ENCODE assay signal across 14 mouse cellular contexts in genomic region chr11:64278259-64279003, GRCm38 (mm10).
DNase-seq lines count a peak whose midpoint lies in the region; ATAC-seq lines count a peak whose summit lies in the region.
"Had no signal": no experiment of that assay in that cellular context is flagged by ENCODE, and none has a peak within 500 bp of the region (broad histone marks: within the 10 kb centered on the region; RNA-seq: fewer than 3 reads in every experiment).

No protein-coding gene starts in this region.

- no peaks in the 10 kb centered on the region for H3K36me3 ChIP-seq in forebrain, embryonic 11.5 days (ENCODE audit: control insufficient read depth, insufficient read depth, low read length)
- no peaks in the 10 kb centered on the region for H3K36me3 ChIP-seq in forebrain, embryonic 10.5 days (replicated peaks)
- no peaks in the 10 kb centered on the region for H3K36me3 ChIP-seq in neural tube, embryonic 11.5 days (ENCODE audit: control insufficient read depth, insufficient read depth, low read length)
- no peaks in the 10 kb centered on the region for H3K36me3 ChIP-seq in hindbrain, embryonic 15.5 days
- H3K36me3 ChIP-seq: embryonic facial prominence, embryonic 13.5 days; G1E had no signal

- H3K4me1 ChIP-seq in forebrain, embryonic 11.5 days (replicated peaks; ENCODE audit: control insufficient read depth, insufficient read depth, low read length), result 0 out of 2 replicates have a peak, but pooled peaks cover 2% of the 10 kb centered on the region
- peaks cover 8% of the 10 kb centered on the region for H3K4me1 ChIP-seq in forebrain, embryonic 10.5 days
- 0 out of 2 replicates have a peak, but pooled peaks cover 3% of the 10 kb centered on the region for H3K4me1 ChIP-seq in neural tube, embryonic 11.5 days (ENCODE audit: control insufficient read depth, insufficient read depth, low read length)
- H3K4me1 ChIP-seq in hindbrain, embryonic 15.5 days (replicated peaks), result peaks cover 10% of the 10 kb centered on the region; the same call in 1 of the 2 replicates

- no peaks in the 10 kb centered on the region for H3K9me3 ChIP-seq in forebrain, embryonic 11.5 days (ENCODE audit: control insufficient read depth, low read length)
- H3K9me3 ChIP-seq in forebrain, embryonic 10.5 days, result no peaks in the 10 kb centered on the region
- H3K9me3 ChIP-seq in neural tube, embryonic 11.5 days (ENCODE audit: control insufficient read depth, low read length), result no peaks in the 10 kb centered on the region
- no peaks in the 10 kb centered on the region for H3K9me3 ChIP-seq in hindbrain, embryonic 15.5 days
- H3K9me3 ChIP-seq: embryonic facial prominence, embryonic 13.5 days; G1E had no signal

- H3K4me2 ChIP-seq in forebrain, embryonic 11.5 days (ENCODE audit: low read depth, low read length, severe bottlenecking), result no peak overlapping the region
- no peak overlapping the region for H3K4me2 ChIP-seq in neural tube, embryonic 11.5 days (ENCODE audit: low read depth)
- H3K4me2 ChIP-seq in hindbrain, embryonic 15.5 days, result no peak overlapping the region
- H3K4me2 ChIP-seq: embryonic facial prominence, embryonic 13.5 days had no signal

- 49% methylated on average over 12 of the region's 12 CpGs for WGBS in forebrain, embryonic 11.5 days
- WGBS in forebrain, embryonic 10.5 days, result 61% methylated on average over 12 of the region's 12 CpGs
- WGBS in neural tube, embryonic 11.5 days, result 41% methylated on average over 12 of the region's 12 CpGs
- WGBS in hindbrain, embryonic 15.5 days, result 25% methylated on average over 12 of the region's 12 CpGs

- no peak for DNase-seq in forebrain, embryonic 11.5 days (ENCODE audit: low spot score)
- DNase-seq in forebrain, embryonic 10.5 days (ENCODE audit: extremely low spot score, low spot score), result no peak
- DNase-seq in neural tube, embryonic 11.5 days (ENCODE audit: low spot score), result peak; percentile 47
- no peak for DNase-seq in neural tube, embryonic 10.5 days (ENCODE audit: extremely low spot score, low spot score)
- peak; percentile 17 for DNase-seq in yolk sac, embryonic 10.5 days (ENCODE audit: low spot score)
- no peak for DNase-seq in cerebellum, postnatal 36 days
- DNase-seq: heart, adult 2 months; lung, adult 18-20 months; right cerebral cortex, adult 18-20 months had no signal

- peak overlapping the region; percentile 51; the same call in 1 of the 2 replicates for H3K27ac ChIP-seq in forebrain, embryonic 11.5 days (ENCODE audit: low read depth, low read length)
- H3K27ac ChIP-seq in forebrain, embryonic 10.5 days, result no peak overlapping the region
- H3K27ac ChIP-seq in neural tube, embryonic 11.5 days (ENCODE audit: low read depth, low read length), result no peak overlapping the region
- 0 out of 2 replicates have a peak overlapping the region, but pooled peaks have one; percentile 7 for H3K27ac ChIP-seq in hindbrain, embryonic 15.5 days (replicated peaks)
- H3K27ac ChIP-seq: embryonic facial prominence, embryonic 13.5 days; heart, adult 2 months; layer of hippocampus, adult 2 months had no signal

- H3K27me3 ChIP-seq in forebrain, embryonic 11.5 days (ENCODE audit: control insufficient read depth, insufficient read depth, low read length), result no peaks in the 10 kb centered on the region
- peaks cover 15% of the 10 kb centered on the region; the same call in 1 of the 2 replicates for H3K27me3 ChIP-seq in forebrain, embryonic 10.5 days (ENCODE audit: poor library complexity, severe bottlenecking)
- H3K27me3 ChIP-seq in neural tube, embryonic 11.5 days (ENCODE audit: control insufficient read depth, insufficient read depth, low read length), result no peaks in the 10 kb centered on the region
- H3K27me3 ChIP-seq in hindbrain, embryonic 15.5 days, result 0 out of 2 replicates have a peak, but pooled peaks cover 5% of the 10 kb centered on the region
- H3K27me3 ChIP-seq: embryonic facial prominence, embryonic 13.5 days had no signal

- ATAC-seq in forebrain, embryonic 11.5 days (replicated peaks; ENCODE audit: low FRiP score), result no peak
- ATAC-seq in neural tube, embryonic 11.5 days (ENCODE audit: insufficient read depth, low FRiP score, low TSS enrichment), result peak; percentile 45; the same call in 1 of the 2 replicates
- peak; percentile 80 for ATAC-seq in hindbrain, embryonic 15.5 days (ENCODE audit: low FRiP score, low read depth)
- no peak for ATAC-seq in activated CD4-positive, CD25-positive, alpha-beta regulatory T cell, adult 4 months

- no peak overlapping the region for H3K4me3 ChIP-seq in forebrain, embryonic 11.5 days (ENCODE audit: low read depth, low read length)
- no peak overlapping the region for H3K4me3 ChIP-seq in forebrain, embryonic 10.5 days
- no peak overlapping the region for H3K4me3 ChIP-seq in neural tube, embryonic 11.5 days (ENCODE audit: low read depth, low read length)
- no peak overlapping the region for H3K4me3 ChIP-seq in hindbrain, embryonic 15.5 days
- H3K4me3 ChIP-seq: embryonic facial prominence, embryonic 13.5 days; heart, adult 2 months; layer of hippocampus, adult 2 months had no signal

- no peak overlapping the region for H3K9ac ChIP-seq in forebrain, embryonic 11.5 days (ENCODE audit: low read length)
- H3K9ac ChIP-seq in neural tube, embryonic 11.5 days (ENCODE audit: low read length), result no peak overlapping the region
- H3K9ac ChIP-seq in hindbrain, embryonic 15.5 days, result no peak overlapping the region
- H3K9ac ChIP-seq: embryonic facial prominence, embryonic 13.5 days had no signal

Comparison
In these comparisons a context has a peak if more than half of its experiments do, and no peak if none do; other contexts are left out.
1. DNase-seq: peak in neural tube, embryonic 11.5 days (single experiment) and yolk sac, embryonic 10.5 days (single experiment); none in forebrain, embryonic 11.5 days (single experiment), forebrain, embryonic 10.5 days (single experiment), neural tube, embryonic 10.5 days (single experiment) and cerebellum, postnatal 36 days (0 of 2).
2. H3K27ac ChIP-seq: peak in forebrain, embryonic 11.5 days (single experiment) and hindbrain, embryonic 15.5 days (single experiment); none in forebrain, embryonic 10.5 days (single experiment) and neural tube, embryonic 11.5 days (single experiment).
3. ATAC-seq: peak in neural tube, embryonic 11.5 days (single experiment) and hindbrain, embryonic 15.5 days (single experiment); none in forebrain, embryonic 11.5 days (single experiment) and activated CD4-positive, CD25-positive, alpha-beta regulatory T cell, adult 4 months (single experiment).